Mouse (Mus musculus) gastrocnemius, postnatal 36 days (tissue): ENCODE measurements at regions not wholly inside any gene's neighbourhood (a gene's known extent, or its start where the extent isn't known, plus 50 kb on each side); places are given as distances from the start of the nearest gene placed in this dataset.

Experiments used
- DNase-seq, 2 experiments: peaks; one replicate each; pipeline ENCODE4 v3.0.0; 2022
- intact Hi-C: fragments of 180-260 bp; cut with DNase I; formaldehyde crosslinking; loops from one replicate; pipeline ENCODE4 v1.15.1; 2025

- DNase-seq, result no peak
- intact Hi-C loops, result no loop called here
Observed at GRCm38 (mm10) chr12:91999031-91999430, 150.1 kb upstream of the Sel1l start.

DNA sequence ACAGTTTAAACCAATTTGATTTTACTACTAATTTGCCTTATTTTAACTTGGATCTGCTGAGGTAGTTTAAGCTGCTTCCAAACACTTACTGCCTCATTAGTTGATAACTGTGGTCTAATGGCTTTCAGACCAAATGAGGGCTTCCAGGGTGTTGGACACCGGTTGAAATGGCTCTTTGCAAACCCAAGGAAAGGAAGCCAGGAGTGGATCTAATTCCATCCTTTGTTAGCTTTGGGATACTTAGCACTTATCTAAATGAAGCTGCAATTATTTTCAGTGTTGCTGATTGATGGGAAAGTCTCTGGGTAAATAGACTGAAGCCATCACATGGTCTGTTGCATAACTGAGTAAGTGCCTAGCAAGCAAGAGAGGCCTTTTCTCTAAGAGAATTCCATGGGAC lies 148.4 kb upstream of the Sel1l start:
- intact Hi-C loops, result loop anchor here (1.0 kb wide), 1 partner anchor 12 kb away; no protein-coding TSS in a partner anchor
- DNase-seq, result no peak

DNA sequence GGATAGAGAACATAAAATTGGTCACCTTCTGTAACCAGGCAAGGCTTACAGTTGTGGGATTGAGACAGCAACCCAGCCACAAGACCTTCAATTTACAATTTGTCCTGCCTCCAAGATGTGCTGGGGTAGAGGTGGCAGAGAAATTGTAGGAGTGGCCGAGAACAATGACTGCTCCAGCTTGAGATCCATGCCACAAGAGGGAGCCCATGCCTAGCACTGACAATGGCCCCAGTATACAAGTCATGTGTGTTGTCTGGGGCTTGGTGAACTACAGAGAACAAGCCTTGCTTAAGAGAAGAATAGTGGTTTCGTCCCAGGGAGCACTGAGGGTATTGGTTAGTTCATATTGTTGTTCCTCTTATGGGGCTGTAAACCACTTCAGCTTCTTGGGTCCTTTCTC lies 146.6 kb upstream of the Sel1l start:
- intact Hi-C loops, result no loop called here
- no peak for DNase-seq

- no peak for DNase-seq
- intact Hi-C loops, result no loop called here
Observed at GRCm38 (mm10) chr12:91986448-91986847, 137.5 kb upstream of the Sel1l start.

GRCm38 (mm10) chr12:91980321-91980720 lies 131.4 kb upstream of the Sel1l start:
- DNase-seq, result no peak
- intact Hi-C loops, result no loop called here

DNA sequence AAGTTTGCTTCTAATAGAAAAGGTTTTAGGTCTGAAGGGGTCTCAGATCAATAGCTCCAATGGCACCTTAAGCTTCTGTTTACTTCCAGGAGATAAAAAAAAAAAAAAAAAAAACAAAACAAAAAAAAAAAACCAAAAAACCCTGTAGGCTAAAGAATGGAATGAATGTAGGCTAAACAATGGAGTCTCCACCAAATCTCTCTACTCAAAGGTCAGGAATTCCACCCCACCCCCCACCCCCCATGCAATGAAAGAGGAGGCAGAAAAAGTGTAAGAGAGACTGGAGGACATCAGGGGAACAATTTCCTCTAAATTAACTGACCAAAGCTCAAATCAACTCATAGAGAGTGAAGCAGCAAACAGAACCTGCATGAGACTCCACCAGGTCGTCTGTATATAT lies 122.1 kb upstream of the Sel1l start:
- intact Hi-C loops, result no loop called here
- no peak for DNase-seq

GRCm38 (mm10) chr12:91965937-91966336 lies 117.0 kb upstream of the Sel1l start:
- DNase-seq, result no peak
- intact Hi-C loops, result no loop called here

DNA sequence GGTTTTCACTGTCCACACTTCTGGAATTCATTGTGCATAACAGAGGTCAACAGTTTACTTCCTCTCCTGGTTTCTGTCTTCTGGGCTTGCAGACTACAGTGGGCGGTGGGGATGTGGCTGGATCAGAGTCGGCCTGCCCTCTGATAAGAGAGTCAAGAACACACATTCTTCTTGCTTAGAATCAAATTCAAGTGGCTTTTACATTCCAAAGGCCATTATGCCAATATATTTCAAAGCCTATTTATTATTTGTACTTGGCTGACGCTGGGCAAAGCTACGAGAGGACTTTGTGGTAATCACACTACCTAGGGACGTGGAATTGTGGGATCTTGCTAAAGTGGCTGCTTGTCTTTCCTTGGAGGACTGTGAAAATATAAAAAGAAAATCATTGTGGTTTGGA lies 114.3 kb upstream of the Sel1l start:
- no peak for DNase-seq
- intact Hi-C loops, result no loop called here

DNA sequence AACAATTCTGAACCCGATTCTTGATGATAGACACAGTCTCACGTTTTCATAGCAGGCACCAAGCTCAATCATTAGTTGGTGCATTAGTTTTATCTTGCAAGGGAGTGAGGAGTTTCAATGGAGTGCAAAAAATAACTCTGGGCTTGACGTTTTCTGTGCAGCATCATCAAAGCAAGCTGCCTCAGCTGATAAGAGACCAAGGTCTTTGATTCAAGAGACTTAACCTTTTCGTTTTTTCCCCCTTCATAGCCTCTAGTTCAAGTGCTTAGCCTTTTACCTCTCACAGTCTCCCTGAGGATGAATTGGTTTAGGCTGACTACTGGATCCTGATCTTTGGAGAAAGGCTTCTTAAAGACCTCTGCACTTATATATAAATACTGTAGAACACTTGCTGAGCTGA lies 109.1 kb upstream of the Sel1l start:
- intact Hi-C loops, result no loop called here

GRCm38 (mm10) chr12:91956411-91956810 lies 107.5 kb upstream of the Sel1l start:
- DNase-seq, result no peak
- intact Hi-C loops, result no loop called here

More for the DNA sequence above, 109.1 kb upstream of the Sel1l start:
- DNase-seq, result no peak

- intact Hi-C loops, result no loop called here
- no peak for DNase-seq
Observed at GRCm38 (mm10) chr12:91948602-91949167, 99.7 kb upstream of the Sel1l start.

- no peak for DNase-seq
- intact Hi-C loops, result no loop called here
Observed at GRCm38 (mm10) chr12:91947998-91948397, 99.0 kb upstream of the Sel1l start.

DNA sequence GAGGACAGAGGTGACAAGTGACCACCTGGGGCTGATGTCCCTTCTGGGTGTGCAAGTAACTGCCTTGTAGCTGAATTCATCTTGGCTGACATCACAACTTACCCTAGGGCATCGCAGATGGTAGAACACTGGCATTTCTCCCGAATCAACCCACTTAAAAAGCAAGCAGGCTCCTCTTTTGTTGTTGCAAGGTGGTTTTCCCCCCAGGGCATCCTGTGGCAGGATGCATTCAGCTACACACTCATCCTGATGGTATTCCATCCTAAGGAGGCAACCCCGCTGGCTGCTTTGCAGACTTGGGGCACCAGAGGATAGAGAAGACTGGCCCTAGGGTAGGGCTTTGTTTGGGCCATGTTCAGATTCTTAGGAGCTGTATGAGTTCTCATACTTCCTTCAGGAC lies 97.6 kb upstream of the Sel1l start:
- no peak for DNase-seq
- intact Hi-C loops, result no loop called here

- no peak for DNase-seq
- intact Hi-C loops, result no loop called here
Observed at GRCm38 (mm10) chr12:91932490-91933361, 83.8 kb upstream of the Sel1l start.

DNA sequence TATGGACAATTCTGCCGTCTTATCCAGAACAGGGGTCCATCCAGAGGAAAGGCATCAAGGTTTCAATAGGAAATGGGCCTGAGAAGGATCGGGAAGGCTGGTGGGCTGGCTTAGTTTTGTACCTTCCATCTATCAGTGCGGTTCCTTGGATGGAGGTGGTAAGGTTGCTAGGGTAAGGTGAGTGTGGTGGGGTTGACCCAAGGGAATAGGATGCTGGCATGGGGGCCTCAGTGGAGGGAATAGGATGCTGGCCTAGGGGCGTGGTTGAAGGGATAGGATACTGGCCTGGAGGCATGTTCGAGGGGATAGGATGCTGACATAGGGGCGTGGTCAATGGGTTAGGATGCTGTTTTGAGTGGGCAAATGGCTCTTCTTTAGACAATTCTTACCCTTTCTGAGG lies 82.6 kb upstream of the Sel1l start:
- intact Hi-C loops, result no loop called here
- no peak for DNase-seq

DNA sequence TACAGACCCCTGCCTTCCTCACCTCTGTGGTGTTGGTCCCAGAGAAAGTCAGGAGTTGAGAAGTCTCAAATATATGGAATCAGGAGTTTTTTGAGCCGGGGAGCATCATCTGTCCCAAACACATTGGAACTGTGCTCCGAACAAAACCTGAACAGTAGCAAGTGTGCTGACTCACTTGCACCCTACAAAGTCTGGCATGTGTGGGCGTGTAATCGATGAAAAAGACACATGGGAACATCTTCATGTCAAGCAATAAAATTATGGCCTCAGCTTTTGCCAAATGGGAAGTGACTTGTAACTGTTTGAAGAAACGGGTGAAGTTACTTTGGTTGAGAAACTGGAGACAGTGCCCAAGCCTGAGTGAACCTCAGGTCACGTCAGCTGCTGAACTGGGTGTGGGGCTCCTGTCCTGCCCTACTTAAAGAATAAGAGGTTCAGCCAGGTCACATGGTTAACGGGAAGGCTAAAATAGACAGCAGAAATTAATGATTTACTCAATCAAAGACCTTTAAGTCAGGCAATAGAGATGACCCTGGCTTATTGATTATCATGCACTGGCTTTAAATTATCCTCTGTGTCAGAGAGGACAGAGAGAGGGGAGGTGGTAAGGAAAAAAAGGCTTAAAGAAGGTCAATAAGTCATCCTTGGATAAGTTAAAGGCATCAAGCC lies 80.6 kb upstream of the Sel1l start:
- no peak for DNase-seq
- intact Hi-C loops, result no loop called here

GRCm38 (mm10) chr12:91927576-91927975 lies 78.6 kb upstream of the Sel1l start:
- DNase-seq, result no peak
- intact Hi-C loops, result no loop called here

GRCm38 (mm10) chr12:91915486-91915885 lies 66.5 kb upstream of the Sel1l start:
- intact Hi-C loops, result no loop called here
- DNase-seq, result no peak

GRCm38 (mm10) chr12:91910529-91910928 lies 61.6 kb upstream of the Sel1l start:
- intact Hi-C loops, result no loop called here
- no peak for DNase-seq
